Mouse (Mus musculus) lung, embryonic 16.5 days (tissue): ENCODE results near the gene Zfp663. TPM values are rescaled to one million over a fixed set of nuclear protein-coding genes. Genes with fewer than 3 reads are reported as not detected.

Source experiments
- ATAC-seq: fragments of 200-750 bp; cut with Nextera tagmentation; 2 replicates; pipeline ENCODE4 v1.8.0; 2017; ENCODE audit warnings: low read depth, mild to moderate bottlenecking, moderate library complexity
- H3K27ac ChIP-seq: fragments of 300-500 bp; sonication (generic); 2 replicates; pipeline ENCODE4 v1.5.1; 2014; ENCODE audit warnings: mild to moderate bottlenecking, control low read depth, low read length
- H3K27me3 ChIP-seq: fragments of 300-500 bp; sonication (generic); 2 replicates; pipeline ENCODE4 v1.6.1; 2014; ENCODE audit warnings: low read depth, low read length, mixed read lengths; ENCODE audit not compliant: control insufficient read depth, insufficient read depth
- H3K36me3 ChIP-seq: fragments of 300-500 bp; sonication (generic); 2 replicates; pipeline ENCODE4 v1.6.1; 2014; ENCODE audit warnings: low read length; ENCODE audit not compliant: control insufficient read depth, insufficient read depth
- H3K4me1 ChIP-seq: fragments of 300-500 bp; sonication (generic); replicated peaks from 2 replicates; pipeline ENCODE4 v1.6.1; 2014; ENCODE audit warnings: low read length, mixed read lengths; ENCODE audit not compliant: control insufficient read depth, insufficient read depth
- H3K4me2 ChIP-seq: fragments of 300-500 bp; sonication (generic); 2 replicates; pipeline ENCODE4 v1.6.1; 2014; ENCODE audit warnings: low read depth, low read length, control low read depth
- H3K4me3 ChIP-seq: fragments of 300-500 bp; sonication (generic); 2 replicates; pipeline ENCODE4 v1.5.1; 2014; ENCODE audit warnings: mild to moderate bottlenecking, low read length, control low read depth
- H3K9ac ChIP-seq: fragments of 300-500 bp; sonication (generic); 2 replicates; pipeline ENCODE4 v1.6.1; 2014; ENCODE audit warnings: low read length, control low read depth
- H3K9me3 ChIP-seq: fragments of 300-500 bp; sonication (generic); 2 replicates; pipeline ENCODE4 v1.6.1; 2016; ENCODE audit warnings: low read length; ENCODE audit not compliant: control insufficient read depth
- WGBS: fragments of 180-500 bp; shearing (Covaris S2); extraction: QIAGEN DNeasy Blood & Tissue Kit; methylation state at CpG from one replicate; pipeline ENCODE4 v1.1.7; 2014; 5-methylcytosine and 5-hydroxymethylcytosine counted together
- polyA plus RNA-seq: library from polyadenylated mRNA; unstranded; fragments of >200 nt; fragmentation: Nextera tagmentation; extraction: Ambion mirVana; gene quantifications from 2 replicates; pipeline ENCODE4 v1.2.1, GENCODE M21; 2015

Zfp663 gene
- polyA plus RNA-seq, 1 experiment from 2014 or later, result 1.9 TPM

GRCm38 (mm10) chr2:165360861-165361260, 7.7 kb downstream of the Zfp663 start:
- 0% methylated on average over 1 of the region's 1 CpGs for WGBS
- H3K9me3 ChIP-seq, result no peaks in the 10 kb centered on the region
- peak; percentile 78 for ATAC-seq
- H3K4me3 ChIP-seq, result no peak overlapping the region
- no peaks in the 10 kb centered on the region for H3K36me3 ChIP-seq
- peaks cover 5% of the 10 kb centered on the region; the same call in 1 of the 2 replicates for H3K4me1 ChIP-seq
- H3K4me2 ChIP-seq, result no peak overlapping the region
- H3K27me3 ChIP-seq, result no peaks in the 10 kb centered on the region; the same call in 1 of the 2 replicates
- no peak overlapping the region for H3K27ac ChIP-seq
- H3K9ac ChIP-seq, result no peak overlapping the region

GRCm38 (mm10) chr2:165351828-165352513, 16.6 kb downstream of the Zfp663 start:
- no peak overlapping the region for H3K4me2 ChIP-seq
- no peaks in the 10 kb centered on the region for H3K4me1 ChIP-seq
- H3K36me3 ChIP-seq, result no peaks in the 10 kb centered on the region
- peaks cover 21% of the 10 kb centered on the region for H3K9me3 ChIP-seq
- no peak overlapping the region for H3K9ac ChIP-seq
- H3K27ac ChIP-seq, result no peak overlapping the region
- no peaks in the 10 kb centered on the region for H3K27me3 ChIP-seq
- no peak for ATAC-seq
- no peak overlapping the region for H3K4me3 ChIP-seq
- 84% methylated on average over 20 of the region's 20 CpGs for WGBS

- peaks cover 20% of the 10 kb centered on the region for H3K9me3 ChIP-seq
- no peak overlapping the region for H3K9ac ChIP-seq
- H3K4me1 ChIP-seq, result no peaks in the 10 kb centered on the region
- no peak overlapping the region for H3K27ac ChIP-seq
- 19% methylated on average over 8 of the region's 8 CpGs for WGBS
- H3K4me3 ChIP-seq, result no peak overlapping the region
- peak; percentile 17; the same call in 1 of the 2 replicates for ATAC-seq
- no peaks in the 10 kb centered on the region for H3K36me3 ChIP-seq
- no peak overlapping the region for H3K4me2 ChIP-seq
- no peaks in the 10 kb centered on the region for H3K27me3 ChIP-seq
Measured at GRCm38 (mm10) chr2:165349466-165349865, 19.1 kb downstream of the Zfp663 start.

GRCm38 (mm10) chr2:165346180-165346579, 22.3 kb downstream of the Zfp663 start:
- Histone ChIP-seq H3K27ac (no peak overlapping the region), H3K27me3 (no peaks in the 10 kb centered on the region), H3K4me1 (no peaks in the 10 kb centered on the region), H3K4me3 (no peak overlapping the region), H3K9me3 (no peaks in the 10 kb centered on the region), H3K4me2 (no peak overlapping the region), H3K9ac (no peak overlapping the region), H3K36me3 (no peaks in the 10 kb centered on the region)
- 86% methylated on average over 5 of the region's 5 CpGs for WGBS
- ATAC-seq, result no peak

- H3K9ac ChIP-seq, result no peak overlapping the region
- WGBS, result 37% methylated on average over 3 of the region's 3 CpGs
- no peaks in the 10 kb centered on the region for H3K27me3 ChIP-seq
- H3K9me3 ChIP-seq, result no peaks in the 10 kb centered on the region
- H3K36me3 ChIP-seq, result no peaks in the 10 kb centered on the region
- no peak for ATAC-seq
- no peak overlapping the region for H3K4me3 ChIP-seq
- H3K4me2 ChIP-seq, result no peak overlapping the region
- H3K4me1 ChIP-seq, result no peaks in the 10 kb centered on the region
- H3K27ac ChIP-seq, result no peak overlapping the region
Measured at GRCm38 (mm10) chr2:165337191-165337590, 31.3 kb downstream of the Zfp663 start.

- Histone ChIP-seq H3K27ac (no peak overlapping the region), H3K4me2 (no peak overlapping the region), H3K9me3 (no peaks in the 10 kb centered on the region), H3K27me3 (no peaks in the 10 kb centered on the region), H3K4me1 (no peaks in the 10 kb centered on the region), H3K4me3 (no peak overlapping the region), H3K36me3 (no peaks in the 10 kb centered on the region), H3K9ac (no peak overlapping the region)
- 56% methylated on average over 14 of the region's 14 CpGs for whole genome bisulfite sequencing
- no peak for ATAC-seq
Measured at GRCm38 (mm10) chr2:165332610-165333210, 35.8 kb downstream of the Zfp663 start.

GRCm38 (mm10) chr2:165329703-165330102, 38.8 kb downstream of the Zfp663 start:
- 12% methylated on average over 3 of the region's 3 CpGs for WGBS
- H3K4me2 ChIP-seq, result no peak overlapping the region
- no peak overlapping the region for H3K4me3 ChIP-seq

GRCm38 (mm10) chr2:165328746-165329145, 39.8 kb downstream of the Zfp663 start:
- WGBS, result 68% methylated on average over 5 of the region's 5 CpGs
- H3K4me2 ChIP-seq, result no peak overlapping the region
- no peak for ATAC-seq
- no peaks in the 10 kb centered on the region for H3K36me3 ChIP-seq
- H3K27me3 ChIP-seq, result no peaks in the 10 kb centered on the region
- peaks cover 28% of the 10 kb centered on the region for H3K4me1 ChIP-seq
- H3K4me3 ChIP-seq, result no peak overlapping the region
- no peak overlapping the region for H3K27ac ChIP-seq
- H3K9ac ChIP-seq, result no peak overlapping the region
- H3K9me3 ChIP-seq, result no peaks in the 10 kb centered on the region

More at GRCm38 (mm10) chr2:165329703-165330102, 38.8 kb downstream of the Zfp663 start:
- H3K27me3 ChIP-seq, result no peaks in the 10 kb centered on the region
- H3K36me3 ChIP-seq, result no peaks in the 10 kb centered on the region
- ATAC-seq, result no peak
- no peak overlapping the region for H3K9ac ChIP-seq
- H3K4me1 ChIP-seq, result peaks cover 19% of the 10 kb centered on the region
- no peaks in the 10 kb centered on the region for H3K9me3 ChIP-seq
- H3K27ac ChIP-seq, result no peak overlapping the region

- Histone ChIP-seq H3K27me3 (no peaks in the 10 kb centered on the region), H3K4me1 (peaks cover 33% of the 10 kb centered on the region), H3K4me3 (peak overlapping the region; percentile 92), H3K4me2 (peak overlapping the region; percentile 93), H3K9ac (peak overlapping the region; percentile 76), H3K9me3 (no peaks in the 10 kb centered on the region), H3K27ac (no peak overlapping the region), H3K36me3 (no peaks in the 10 kb centered on the region)
- 45% methylated on average over 7 of the region's 7 CpGs for WGBS
- no peak for ATAC-seq
Measured at GRCm38 (mm10) chr2:165327386-165327785, 41.1 kb downstream of the Zfp663 start.
